ENCODE assay signal across 18 mouse cellular contexts in the genomic region with DNA sequence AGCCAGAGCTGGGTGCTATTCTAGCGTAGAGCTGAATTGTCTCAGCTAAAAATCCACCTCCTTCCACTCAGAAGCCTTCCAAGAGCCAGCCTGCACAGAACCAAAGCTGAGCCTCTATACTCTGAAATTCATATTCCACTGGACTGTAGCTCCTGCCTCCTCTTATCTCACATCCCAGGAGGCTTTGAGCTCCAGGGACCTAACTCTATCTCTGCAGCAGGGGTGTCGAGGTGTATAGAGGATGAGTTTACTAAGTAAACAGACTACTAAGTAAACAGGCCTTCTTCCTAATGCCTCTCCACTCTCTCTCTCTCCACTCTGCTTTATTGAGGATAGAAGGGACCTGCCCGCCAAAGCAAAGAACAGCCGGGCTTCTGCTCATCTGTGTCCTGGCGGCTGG.
A peak's percentile ranks its signal among the peaks of the same experiment; 100 is the strongest.
DNase-seq lines count a peak whose midpoint lies in the region; ATAC-seq lines count a peak whose summit lies in the region.
"Had no signal": no experiment of that assay in that cellular context is flagged by ENCODE, and none has a peak within 500 bp of the region (broad histone marks: within the 10 kb centered on the region; RNA-seq: fewer than 3 reads in every experiment).

No protein-coding gene starts in this region.

- H3K27ac ChIP-seq in kidney, embryonic 15.5 days = no peak overlapping the region; the same call in 1 of the 2 replicates
- 0 out of 2 replicates have a peak overlapping the region, but pooled peaks have one; percentile 44 for H3K27ac ChIP-seq in hindbrain, embryonic 13.5 days
- peak overlapping the region; percentile 18; the same call in 1 of the 2 replicates for H3K27ac ChIP-seq in intestine, embryonic 15.5 days
- H3K27ac ChIP-seq in neural tube, embryonic 13.5 days (replicated peaks) = peak overlapping the region; percentile 34
- H3K27ac ChIP-seq: forebrain, embryonic 15.5 days; gastrocnemius, adult 2 months; limb, embryonic 13.5 days; neural tube, embryonic 12.5 days had no signal

- no peak for DNase-seq in kidney, postnatal 25 days
- no peak for DNase-seq in thymus, adult 18-20 months
- no peak for DNase-seq in frontal cortex, postnatal 36 days (ENCODE audit: low spot score in 2 of 2)
- DNase-seq: adrenal gland, postnatal 10 days; gastrocnemius, adult 2 months; heart, adult 11 months; kidney, adult 11 months; kidney, postnatal 4 days; lung, postnatal 14 days; thymus, adult 2 months had no signal

- no peak overlapping the region for H3K4me2 ChIP-seq in kidney, embryonic 15.5 days
- no peak overlapping the region for H3K4me2 ChIP-seq in hindbrain, embryonic 13.5 days
- H3K4me2 ChIP-seq in intestine, embryonic 15.5 days (replicated peaks) = no peak overlapping the region
- no peak overlapping the region for H3K4me2 ChIP-seq in neural tube, embryonic 13.5 days
- H3K4me2 ChIP-seq: forebrain, embryonic 15.5 days; limb, embryonic 13.5 days; neural tube, embryonic 12.5 days had no signal

- H3K27me3 ChIP-seq in kidney, embryonic 15.5 days = no peaks in the 10 kb centered on the region
- no peaks in the 10 kb centered on the region for H3K27me3 ChIP-seq in hindbrain, embryonic 13.5 days
- H3K27me3 ChIP-seq in intestine, embryonic 15.5 days (replicated peaks) = no peaks in the 10 kb centered on the region
- no peaks in the 10 kb centered on the region for H3K27me3 ChIP-seq in neural tube, embryonic 13.5 days
- H3K27me3 ChIP-seq: forebrain, embryonic 15.5 days; neural tube, embryonic 12.5 days had no signal

- no peak overlapping the region for H3K4me3 ChIP-seq in kidney, embryonic 15.5 days (replicated peaks)
- no peak overlapping the region for H3K4me3 ChIP-seq in hindbrain, embryonic 13.5 days
- no peak overlapping the region for H3K4me3 ChIP-seq in intestine, embryonic 15.5 days (replicated peaks)
- H3K4me3 ChIP-seq in neural tube, embryonic 13.5 days = no peak overlapping the region
- H3K4me3 ChIP-seq: forebrain, embryonic 15.5 days; gastrocnemius, adult 2 months; limb, embryonic 13.5 days; neural tube, embryonic 12.5 days had no signal

- peaks cover 20% of the 10 kb centered on the region for H3K4me1 ChIP-seq in kidney, embryonic 15.5 days
- peaks cover 49% of the 10 kb centered on the region for H3K4me1 ChIP-seq in hindbrain, embryonic 13.5 days (replicated peaks)
- 0 out of 2 replicates have a peak, but pooled peaks cover 10% of the 10 kb centered on the region for H3K4me1 ChIP-seq in intestine, embryonic 15.5 days (replicated peaks)
- peaks cover 52% of the 10 kb centered on the region for H3K4me1 ChIP-seq in neural tube, embryonic 13.5 days (replicated peaks)
- H3K4me1 ChIP-seq: forebrain, embryonic 15.5 days had no signal

- no peak overlapping the region for H3K9ac ChIP-seq in kidney, embryonic 15.5 days
- H3K9ac ChIP-seq in hindbrain, embryonic 13.5 days = no peak overlapping the region
- no peak overlapping the region for H3K9ac ChIP-seq in intestine, embryonic 15.5 days
- no peak overlapping the region for H3K9ac ChIP-seq in neural tube, embryonic 13.5 days
- H3K9ac ChIP-seq: forebrain, embryonic 15.5 days; limb, embryonic 13.5 days; neural tube, embryonic 12.5 days had no signal

- no peaks in the 10 kb centered on the region for H3K9me3 ChIP-seq in kidney, embryonic 15.5 days (replicated peaks)
- no peaks in the 10 kb centered on the region for H3K9me3 ChIP-seq in hindbrain, embryonic 13.5 days
- H3K9me3 ChIP-seq in intestine, embryonic 15.5 days = no peaks in the 10 kb centered on the region
- H3K9me3 ChIP-seq in neural tube, embryonic 13.5 days = no peaks in the 10 kb centered on the region
- H3K9me3 ChIP-seq: forebrain, embryonic 15.5 days; limb, embryonic 13.5 days; neural tube, embryonic 12.5 days had no signal

- H3K36me3 ChIP-seq in kidney, embryonic 15.5 days = no peaks in the 10 kb centered on the region
- no peaks in the 10 kb centered on the region for H3K36me3 ChIP-seq in hindbrain, embryonic 13.5 days
- no peaks in the 10 kb centered on the region for H3K36me3 ChIP-seq in intestine, embryonic 15.5 days
- no peaks in the 10 kb centered on the region for H3K36me3 ChIP-seq in neural tube, embryonic 13.5 days
- H3K36me3 ChIP-seq: forebrain, embryonic 15.5 days; limb, embryonic 13.5 days; neural tube, embryonic 12.5 days had no signal

- peak; percentile 52; the same call in 1 of the 2 replicates for ATAC-seq in kidney, embryonic 15.5 days (replicated peaks; ENCODE audit: low FRiP score)
- ATAC-seq in hindbrain, embryonic 13.5 days (ENCODE audit: low FRiP score) = no peak
- ATAC-seq in intestine, embryonic 15.5 days = peak; percentile 70
- ATAC-seq in neural tube, embryonic 13.5 days (ENCODE audit: low read depth) = no peak
- ATAC-seq: CD4-positive, CD25-positive, alpha-beta regulatory T cell, adult 4 months; forebrain, embryonic 15.5 days had no signal

- WGBS in kidney, embryonic 15.5 days = 28% methylated on average over 5 of the region's 5 CpGs
- WGBS in hindbrain, embryonic 13.5 days = 63% methylated on average over 5 of the region's 5 CpGs
- WGBS in intestine, embryonic 15.5 days = 17% methylated on average over 5 of the region's 5 CpGs
- WGBS in neural tube, embryonic 13.5 days = 61% methylated on average over 5 of the region's 5 CpGs

Comparison
In these comparisons a context has a peak if more than half of its experiments do, and no peak if none do; other contexts are left out.
1. ATAC-seq: peak in kidney, embryonic 15.5 days (single experiment) and intestine, embryonic 15.5 days (single experiment); none in hindbrain, embryonic 13.5 days (single experiment) and neural tube, embryonic 13.5 days (single experiment).